Mouse (Mus musculus) liver, embryonic 15.5 days (tissue): Measurements from ENCODE around the gene Gm5678. TPM values are rescaled to one million over a fixed set of nuclear protein-coding genes. Genes with fewer than 3 reads are reported as not detected.
"Not testable (repeated sequence)": the region's sequence is repeated elsewhere in the genome, so short reads cannot be mapped to it uniquely, and the experiment has no call there.

Experiments used
- ATAC-seq: fragments of 200-750 bp; cut with Nextera tagmentation; 2 replicates; pipeline ENCODE4 v1.8.0; 2017; ENCODE audit warnings: moderate number of reproducible peaks, mild to moderate bottlenecking, moderate library complexity; ENCODE audit not compliant: insufficient read depth
- H3K27ac ChIP-seq: fragments of 300-500 bp; sonication (generic); replicated peaks from 2 replicates; pipeline ENCODE4 v1.5.1; 2015; ENCODE audit warnings: mild to moderate bottlenecking, inconsistent platforms
- H3K27me3 ChIP-seq: fragments of 300-500 bp; sonication (generic); 2 replicates; pipeline ENCODE4 v1.6.1; 2015; ENCODE audit warnings: mild to moderate bottlenecking, inconsistent platforms
- H3K36me3 ChIP-seq: fragments of 300-500 bp; sonication (generic); replicated peaks from 2 replicates; pipeline ENCODE4 v1.6.1; 2015; ENCODE audit warnings: moderate library complexity, mild to moderate bottlenecking, inconsistent platforms
- H3K4me1 ChIP-seq: fragments of 300-500 bp; sonication (generic); replicated peaks from 2 replicates; pipeline ENCODE4 v1.6.1; 2015; ENCODE audit warnings: inconsistent platforms
- H3K4me2 ChIP-seq: fragments of 300-500 bp; sonication (generic); 2 replicates; pipeline ENCODE4 v1.6.1; 2015; ENCODE audit warnings: moderate library complexity, mild to moderate bottlenecking, inconsistent platforms
- H3K4me3 ChIP-seq: fragments of 300-500 bp; sonication (generic); replicated peaks from 2 replicates; pipeline ENCODE4 v1.5.1; 2015; ENCODE audit warnings: mild to moderate bottlenecking, inconsistent platforms
- H3K9ac ChIP-seq: fragments of 300-500 bp; sonication (generic); 2 replicates; pipeline ENCODE4 v1.6.1; 2015; ENCODE audit warnings: moderate library complexity, mild to moderate bottlenecking, inconsistent platforms
- H3K9me3 ChIP-seq: fragments of 300-500 bp; sonication (generic); replicated peaks from 2 replicates; pipeline ENCODE4 v1.6.1; 2016; ENCODE audit warnings: inconsistent platforms
- WGBS: fragments of 180-500 bp; shearing (Covaris S2); methylation state at CpG from one replicate; pipeline ENCODE4 v1.1.7; 2015; ENCODE audit warnings: mixed read lengths; ENCODE audit not compliant: insufficient replicate concordance; 5-methylcytosine and 5-hydroxymethylcytosine counted together
- polyA plus RNA-seq: library from polyadenylated mRNA; unstranded; fragments of >200 nt; fragmentation: Nextera tagmentation; extraction: Ambion mirVana; gene quantifications from 2 replicates; pipeline ENCODE4 v1.2.1, GENCODE M21; 2015

The Gm5678 gene
- polyA plus RNA-seq, 1 experiment from 2014 or later: not detected

GRCm38 (mm10) chr16:93608731-93609130 lies 19.2 kb upstream of the Gm5678 start:
- no peaks in the 10 kb centered on the region for H3K36me3 ChIP-seq
- H3K27ac ChIP-seq: no peak overlapping the region
- H3K4me3 ChIP-seq: no peak overlapping the region
- no peak for ATAC-seq
- 65% methylated on average over 8 of the region's 8 CpGs for WGBS
- no peak overlapping the region for H3K9ac ChIP-seq
- H3K27me3 ChIP-seq: peaks cover 12% of the 10 kb centered on the region
- H3K4me2 ChIP-seq: peak overlapping the region; percentile 92
- peaks cover 31% of the 10 kb centered on the region for H3K4me1 ChIP-seq
- no peaks in the 10 kb centered on the region for H3K9me3 ChIP-seq

GRCm38 (mm10) chr16:93609796-93610195 lies 18.1 kb upstream of the Gm5678 start:
- no peaks in the 10 kb centered on the region for H3K9me3 ChIP-seq
- H3K27ac ChIP-seq: no peak overlapping the region
- H3K4me2 ChIP-seq: no peak overlapping the region
- no peak overlapping the region for H3K4me3 ChIP-seq
- no peaks in the 10 kb centered on the region for H3K36me3 ChIP-seq
- H3K27me3 ChIP-seq: peaks cover 12% of the 10 kb centered on the region
- H3K9ac ChIP-seq: no peak overlapping the region
- no peak for ATAC-seq
- 69% methylated on average over 4 of the region's 4 CpGs for WGBS
- peaks cover 22% of the 10 kb centered on the region for H3K4me1 ChIP-seq

GRCm38 (mm10) chr16:93610961-93611360 lies 16.9 kb upstream of the Gm5678 start:
- no peaks in the 10 kb centered on the region for H3K36me3 ChIP-seq
- H3K9me3 ChIP-seq: no peaks in the 10 kb centered on the region
- H3K27ac ChIP-seq: no peak overlapping the region
- no peak overlapping the region for H3K4me2 ChIP-seq
- no peak overlapping the region for H3K9ac ChIP-seq
- peaks cover 9% of the 10 kb centered on the region for H3K27me3 ChIP-seq
- 74% methylated on average over 4 of the region's 4 CpGs for WGBS
- peaks cover 17% of the 10 kb centered on the region for H3K4me1 ChIP-seq
- no peak overlapping the region for H3K4me3 ChIP-seq
- ATAC-seq: no peak

- H3K9me3 ChIP-seq: no peaks in the 10 kb centered on the region
- ATAC-seq: peak; percentile 49; the same call in 1 of the 2 replicates
- no peaks in the 10 kb centered on the region for H3K4me1 ChIP-seq
- H3K27me3 ChIP-seq: 0 out of 2 replicates have a peak, but pooled peaks cover 3% of the 10 kb centered on the region
- 18% methylated on average over 5 of the region's 5 CpGs for WGBS
- no peak overlapping the region for H3K9ac ChIP-seq
- no peak overlapping the region for H3K27ac ChIP-seq
- no peak overlapping the region for H3K4me3 ChIP-seq
- no peaks in the 10 kb centered on the region for H3K36me3 ChIP-seq
- H3K4me2 ChIP-seq: no peak overlapping the region
Observed at GRCm38 (mm10) chr16:93615118-93615870, 12.6 kb upstream of the Gm5678 start.

- H3K9me3 ChIP-seq, ATAC-seq, H3K27ac ChIP-seq, H3K36me3 ChIP-seq, H3K4me2 ChIP-seq, H3K4me3 ChIP-seq, H3K9ac ChIP-seq, H3K4me1 ChIP-seq, H3K27me3 ChIP-seq: not testable (repeated sequence)
- WGBS: 55% methylated on average over 4 of the region's 4 CpGs
Observed at GRCm38 (mm10) chr16:93623759-93624158, 4.1 kb upstream of the Gm5678 start.

GRCm38 (mm10) chr16:93624671-93625070 lies 3.2 kb upstream of the Gm5678 start:
- H3K9ac ChIP-seq: no peak overlapping the region
- no peak for ATAC-seq
- no peaks in the 10 kb centered on the region for H3K36me3 ChIP-seq
- 57% methylated on average over 4 of the region's 4 CpGs for WGBS
- H3K27me3 ChIP-seq: peaks cover 6% of the 10 kb centered on the region
- H3K9me3 ChIP-seq: no peaks in the 10 kb centered on the region
- H3K4me2 ChIP-seq: no peak overlapping the region
- no peak overlapping the region for H3K27ac ChIP-seq
- H3K4me1 ChIP-seq: no peaks in the 10 kb centered on the region
- no peak overlapping the region for H3K4me3 ChIP-seq

GRCm38 (mm10) chr16:93626745-93627144 lies 1.2 kb upstream of the Gm5678 start:
- WGBS: 17% methylated on average over 1 of the region's 1 CpGs
- Histone ChIP-seq H3K4me3 (no peak overlapping the region), H3K9me3 (no peaks in the 10 kb centered on the region), H3K4me2 (no peak overlapping the region), H3K9ac (no peak overlapping the region), H3K27me3 (peaks cover 6% of the 10 kb centered on the region), H3K4me1 (no peaks in the 10 kb centered on the region), H3K36me3 (no peaks in the 10 kb centered on the region), H3K27ac (no peak overlapping the region)
- no peak for ATAC-seq

GRCm38 (mm10) chr16:93644006-93644405 lies 16.1 kb downstream of the Gm5678 start:
- H3K27me3 ChIP-seq: no peaks in the 10 kb centered on the region
- no peaks in the 10 kb centered on the region for H3K4me1 ChIP-seq
- no peak overlapping the region for H3K27ac ChIP-seq
- no peak overlapping the region for H3K9ac ChIP-seq
- no peak overlapping the region for H3K4me2 ChIP-seq
- H3K36me3 ChIP-seq: no peaks in the 10 kb centered on the region
- ATAC-seq: no peak
- 9% methylated on average over 4 of the region's 4 CpGs for WGBS
- H3K9me3 ChIP-seq: no peaks in the 10 kb centered on the region
- H3K4me3 ChIP-seq: no peak overlapping the region

GRCm38 (mm10) chr16:93648441-93649183 lies 20.7 kb downstream of the Gm5678 start:
- H3K9me3 ChIP-seq: no peaks in the 10 kb centered on the region
- H3K4me3 ChIP-seq: no peak overlapping the region
- no peak for ATAC-seq
- no peak overlapping the region for H3K9ac ChIP-seq
- H3K27ac ChIP-seq: no peak overlapping the region
- no peaks in the 10 kb centered on the region for H3K4me1 ChIP-seq
- no peak overlapping the region for H3K4me2 ChIP-seq
- H3K27me3 ChIP-seq: no peaks in the 10 kb centered on the region
- H3K36me3 ChIP-seq: no peaks in the 10 kb centered on the region
- 32% methylated on average over 5 of the region's 5 CpGs for WGBS

GRCm38 (mm10) chr16:93667976-93668375 lies 40.1 kb downstream of the Gm5678 start:
- Histone ChIP-seq H3K27me3 (peaks cover 4% of the 10 kb centered on the region; the same call in 1 of the 2 replicates), H3K9ac (no peak overlapping the region), H3K9me3 (0 out of 2 replicates have a peak, but pooled peaks cover 5% of the 10 kb centered on the region), H3K27ac (no peak overlapping the region), H3K4me3 (no peak overlapping the region), H3K4me1 (no peaks in the 10 kb centered on the region), H3K36me3 (no peaks in the 10 kb centered on the region), H3K4me2 (no peak overlapping the region)
- ATAC-seq: no peak

GRCm38 (mm10) chr16:93669521-93669920 lies 41.6 kb downstream of the Gm5678 start:
- 0 out of 2 replicates have a peak, but pooled peaks cover 5% of the 10 kb centered on the region for H3K9me3 ChIP-seq
- no peaks in the 10 kb centered on the region for H3K4me1 ChIP-seq
- no peaks in the 10 kb centered on the region for H3K27me3 ChIP-seq
- no peaks in the 10 kb centered on the region for H3K36me3 ChIP-seq
- H3K9ac ChIP-seq: no peak overlapping the region
- no peak overlapping the region for H3K4me3 ChIP-seq
- H3K27ac ChIP-seq: no peak overlapping the region
- no peak overlapping the region for H3K4me2 ChIP-seq
- no peak for ATAC-seq
